Mouse (Mus musculus) effector memory CD4-positive, alpha-beta T cell, adult 7 months (primary cell): Measurements from ENCODE around the gene Iltifb. TPM values are rescaled to one million over a fixed set of nuclear protein-coding genes. Genes with fewer than 3 reads are reported as not detected.

ENCODE experiments used
- polyA plus RNA-seq: library from polyadenylated mRNA; unstranded; fragments of 100-300 nt; shearing (Covaris generic); gene quantifications from one replicate; pipeline ENCODE4 v1.2.1, GENCODE M21; 2017

Iltifb gene
- not detected for polyA plus RNA-seq

GRCm38 (mm10) chr10:118294938-118295337 is at the start of gene Iltifb:
Gene Iltifb (minus strand): TSS chr10:118295038.

GRCm38 (mm10) chr10:118343155-118343554 is 48.3 kb upstream of the Iltifb start, which contains the start of gene Gm9046:
Gene Gm9046 (minus strand): TSS chr10:118343255.

GRCm38 (mm10) chr10:118337731-118338130 is 42.9 kb upstream of the Iltifb start, which contains the start of gene Gm9045:
Gene Gm9045 (minus strand): TSS chr10:118337831.

GRCm38 (mm10) chr10:118332308-118332707 is 37.5 kb upstream of the Iltifb start, which contains the start of gene Gm9044:
Gene Gm9044 (minus strand): TSS chr10:118332408.

GRCm38 (mm10) chr10:118326869-118327268 is 32.0 kb upstream of the Iltifb start, which contains the start of gene Gm9040:
Gene Gm9040 (minus strand): TSS chr10:118326969.

GRCm38 (mm10) chr10:118258388-118258787 is 36.5 kb downstream of the Iltifb start, which contains the start of gene Gm32802:
Gene Gm32802 (plus strand): TSS chr10:118258688.

DNA sequence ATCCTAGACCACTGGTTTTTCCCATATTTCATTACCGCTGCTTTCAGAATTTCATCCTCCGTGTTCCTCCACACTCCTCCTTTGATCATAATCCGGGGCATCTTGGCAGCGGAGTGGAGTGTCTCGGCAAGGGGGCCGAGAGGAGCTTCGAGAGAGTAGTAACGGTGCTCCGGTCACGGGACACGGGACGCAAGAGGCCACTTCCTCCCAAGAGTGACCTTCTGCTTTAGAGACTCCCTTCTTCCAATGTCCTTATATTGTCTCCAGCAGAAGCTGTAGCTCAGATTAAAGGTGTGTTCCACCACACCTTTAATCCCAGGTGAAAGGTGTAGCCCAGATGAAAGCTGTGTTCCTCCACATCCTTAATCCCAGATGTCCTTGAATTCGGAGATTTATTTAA is 54.2 kb downstream of the Iltifb start, which contains the start of gene Gm32717:
TSS of gene Gm32717 (minus strand) at position 101 of the 400 bp plus-strand sequence.

Other genes starting within 250 kb of the Iltifb start
- gene Mdm1, start 153.2 kb downstream of the Iltifb start, polyA plus RNA-seq, result 6.7 TPM
- gene Il22, start 90.1 kb downstream of the Iltifb start, polyA plus RNA-seq, result not detected
- gene Gm32717, start 54.3 kb downstream of the Iltifb start, polyA plus RNA-seq, result not detected
- not detected for gene Gm32802, start 36.4 kb downstream of the Iltifb start, polyA plus RNA-seq
- gene Gm9040, start 31.9 kb upstream of the Iltifb start, polyA plus RNA-seq, result not detected
- not detected for gene Gm9044, start 37.4 kb upstream of the Iltifb start, polyA plus RNA-seq
- not detected for gene Gm9045, start 42.8 kb upstream of the Iltifb start, polyA plus RNA-seq
- gene Gm9046, start 48.2 kb upstream of the Iltifb start, polyA plus RNA-seq, result not detected
- gene Gm9048, start 53.6 kb upstream of the Iltifb start, polyA plus RNA-seq, result not detected
- gene Gm9049, start 59.1 kb upstream of the Iltifb start, polyA plus RNA-seq, result not detected
- 735 TPM for gene Ifng, start 146.0 kb upstream of the Iltifb start, polyA plus RNA-seq